23 mouse cellular contexts compared by ENCODE assay signal in the genomic region with DNA sequence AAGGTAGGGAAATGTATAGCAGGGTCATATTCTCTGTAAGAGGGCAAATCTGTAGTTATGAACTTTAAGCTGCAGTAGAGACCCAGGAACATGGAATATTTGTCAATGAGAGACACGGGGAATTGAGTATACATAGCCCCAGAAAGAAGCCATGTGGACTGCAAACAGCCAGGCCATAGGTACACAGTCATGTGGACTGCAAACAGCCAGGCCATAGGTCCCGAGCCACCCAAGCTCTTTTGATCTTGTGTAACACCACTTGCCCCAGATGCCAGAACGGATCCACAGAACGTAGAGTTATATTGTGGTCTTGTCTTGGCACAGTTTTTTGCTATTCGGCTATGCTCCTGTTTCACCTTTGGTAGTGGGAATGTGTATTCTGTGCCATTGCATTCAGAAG. TPM values are rescaled to one million over a fixed set of nuclear protein-coding genes. Genes with fewer than 3 reads are reported as not detected.
"Had no signal": no experiment of that assay in that cellular context is flagged by ENCODE, and none has a peak within 500 bp of the region (broad histone marks: within the 10 kb centered on the region; RNA-seq: fewer than 3 reads in every experiment).

No protein-coding gene starts in this region.

- H3K4me2 ChIP-seq: neural tube, embryonic 13.5 days; neural tube, embryonic 15.5 days; stomach, embryonic 15.5 days had no signal

- H3K4me3 ChIP-seq: neural tube, embryonic 13.5 days; neural tube, embryonic 15.5 days; stomach, embryonic 15.5 days had no signal

- H3K36me3 ChIP-seq: neural tube, embryonic 13.5 days; neural tube, embryonic 15.5 days; stomach, embryonic 15.5 days had no signal

- H3K4me1 ChIP-seq: neural tube, embryonic 15.5 days; stomach, embryonic 15.5 days had no signal

- H3K27ac ChIP-seq: neural tube, embryonic 13.5 days; neural tube, embryonic 15.5 days; stomach, embryonic 15.5 days; stomach, postnatal 0 days had no signal

- H3K27me3 ChIP-seq: neural tube, embryonic 15.5 days; stomach, embryonic 15.5 days had no signal

- H3K9me3 ChIP-seq: neural tube, embryonic 13.5 days; neural tube, embryonic 15.5 days; stomach, embryonic 15.5 days had no signal

- DNase-seq: retina, postnatal 1 day; right cerebral cortex, adult 18-20 months; right cerebral cortex, postnatal 14 days; right cerebral cortex, postnatal 25 days; right cerebral cortex, postnatal 4 days; spleen, adult 18-20 months; thymus, adult 18-20 months; thymus, adult 2 months; thymus, postnatal 14 days; thymus, postnatal 25 days; thymus, postnatal 36 days; thymus, postnatal 4 days had no signal

- H3K9ac ChIP-seq: neural tube, embryonic 13.5 days; neural tube, embryonic 15.5 days; stomach, embryonic 15.5 days had no signal

RNA-seq across cellular contexts. Expression of gene Spaca7, which starts 11.0 kb away (rescaled TPM):
- polyA plus RNA-seq: neural tube, embryonic 13.5 days; neural tube, embryonic 14.5 days; neural tube, embryonic 15.5 days; small intestine, adult 2 months; spleen, adult 2 months; stomach, embryonic 14.5 days; stomach, embryonic 15.5 days; stomach, embryonic 16.5 days; stomach, postnatal 0 days; thymus, adult 2 months; thymus, postnatal 0 days; urinary bladder, adult 2 months had no signal
